Mouse (Mus musculus) cortical plate, adult 2 months (tissue): Measurements from ENCODE around the gene Gpr182.

Experiments used
- CTCF ChIP-seq: fragments of 200-500 bp; IDR thresholded peaks from 2 replicates; pipeline ENCODE4 v1.5.1; 2011; ENCODE audit warnings: mild to moderate bottlenecking, control low read depth, low read length; ENCODE audit not compliant: insufficient read depth; ENCODE audit errors: extremely low read depth
- POLR2A ChIP-seq: fragments of 200-500 bp; IDR thresholded peaks from 2 replicates; pipeline ENCODE4 v1.6.1; 2011; ENCODE audit warnings: mild to moderate bottlenecking, low read length, control low read depth; ENCODE audit not compliant: insufficient read depth; ENCODE audit errors: extremely low read depth

DNA sequence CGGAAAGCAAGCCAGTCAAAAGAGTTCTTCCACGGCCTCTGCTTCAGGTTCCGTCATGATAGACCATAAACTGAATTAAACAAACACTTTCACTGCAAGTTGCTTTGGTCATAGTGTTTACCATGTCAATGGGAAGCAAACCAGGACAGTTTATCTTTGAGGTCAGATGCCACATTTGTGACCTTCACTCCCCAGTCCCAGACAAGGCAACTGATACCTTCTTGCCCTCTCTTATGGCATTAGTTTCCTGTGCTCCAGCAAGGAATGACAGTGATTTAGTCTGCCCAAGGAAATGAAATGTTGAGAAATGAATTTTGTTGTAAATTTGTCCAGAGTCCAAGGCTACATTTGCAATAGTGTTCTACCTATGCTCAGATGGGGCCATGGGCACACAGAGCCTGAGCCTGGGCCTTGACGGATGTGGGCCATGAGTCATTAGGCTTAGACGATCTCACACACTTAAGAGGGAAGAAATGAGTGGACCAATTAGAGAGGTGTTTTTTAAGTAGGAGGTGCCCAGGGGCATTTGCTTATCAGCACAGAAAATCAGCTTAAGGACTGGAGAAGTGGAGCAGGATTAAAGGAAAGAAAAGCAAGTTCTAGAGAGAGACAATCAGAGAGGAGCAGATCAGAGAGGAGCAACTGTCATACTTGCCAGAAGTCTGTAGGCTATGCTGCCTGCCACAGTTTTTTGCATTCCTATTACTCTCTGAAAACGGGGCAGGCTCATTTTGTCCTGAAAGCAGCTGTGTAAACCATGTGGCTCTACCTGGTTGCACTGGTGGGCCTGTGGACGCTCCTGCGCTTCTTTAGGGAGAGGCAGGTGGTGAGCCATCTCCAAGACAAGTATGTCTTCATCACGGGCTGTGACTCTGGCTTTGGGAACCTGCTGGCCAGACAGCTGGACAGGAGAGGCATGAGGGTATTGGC lies 7.9 kb upstream of the Gpr182 start, which contains the start of the genes Rdh1 and Rdh16f1:
- TF ChIP-seq CTCF, result no peak
- TF ChIP-seq POLR2A, result no peak
